28 mouse cellular contexts compared by ENCODE assay signal in the genomic region with DNA sequence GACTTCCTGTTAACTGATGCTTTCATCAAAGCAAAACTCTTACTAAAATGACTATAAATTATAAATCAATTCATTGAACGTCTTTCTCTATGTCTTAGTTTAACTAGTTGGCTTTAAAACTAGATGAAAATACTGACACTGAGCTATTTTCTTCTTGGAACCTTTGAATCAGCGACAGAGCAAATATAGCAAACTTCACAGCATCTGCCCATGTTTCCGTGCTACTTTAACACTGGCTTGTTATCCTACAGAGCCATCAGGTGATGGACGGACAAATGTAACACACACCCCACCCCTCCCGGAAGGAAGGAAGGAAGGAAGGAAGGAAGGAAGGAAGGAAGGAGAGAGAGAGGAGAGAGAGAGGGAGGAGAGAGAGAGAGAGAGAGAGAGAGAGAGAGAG. TPM values are rescaled to one million over a fixed set of nuclear protein-coding genes. Genes with fewer than 3 reads are reported as not detected.
"Had no signal": no experiment of that assay in that cellular context is flagged by ENCODE, and none has a peak within 500 bp of the region (broad histone marks: within the 10 kb centered on the region; RNA-seq: fewer than 3 reads in every experiment).

No protein-coding gene starts in this region.

- ATAC-seq: forebrain, embryonic 13.5 days; forebrain, embryonic 14.5 days; forebrain, embryonic 15.5 days had no signal

- H3K36me3 ChIP-seq: embryonic facial prominence, embryonic 12.5 days; forebrain, embryonic 12.5 days; forebrain, embryonic 15.5 days had no signal

- H3K4me1 ChIP-seq: embryonic facial prominence, embryonic 12.5 days had no signal

- H3K4me2 ChIP-seq: embryonic facial prominence, embryonic 12.5 days; embryonic facial prominence, embryonic 13.5 days; embryonic facial prominence, embryonic 15.5 days; forebrain, embryonic 12.5 days; forebrain, embryonic 13.5 days; forebrain, embryonic 15.5 days had no signal

- H3K27ac ChIP-seq: embryonic facial prominence, embryonic 10.5 days; embryonic facial prominence, embryonic 12.5 days; embryonic facial prominence, embryonic 13.5 days; embryonic facial prominence, embryonic 15.5 days; forebrain, embryonic 10.5 days; forebrain, embryonic 12.5 days; forebrain, embryonic 13.5 days; forebrain, embryonic 15.5 days; heart, adult 2 months had no signal

- H3K4me3 ChIP-seq: embryonic facial prominence, embryonic 10.5 days; embryonic facial prominence, embryonic 12.5 days; embryonic facial prominence, embryonic 13.5 days; embryonic facial prominence, embryonic 15.5 days; erythroblast, embryonic 14.5 days; forebrain, embryonic 10.5 days; forebrain, embryonic 12.5 days; forebrain, embryonic 13.5 days; forebrain, embryonic 15.5 days; gastrocnemius, adult 2 months; heart, adult 2 months had no signal

- DNase-seq: cerebellum, adult 2 months; cerebellum, adult 8-10 months; cerebellum, adult 9-10 months; cerebellum, adult 9-11 months; cerebellum, postnatal 10 days; cerebellum, postnatal 25 days; cerebellum, postnatal 36 days; embryo, embryonic 11 days; forebrain, postnatal 0 days; gastrocnemius, adult 2 months; gastrocnemius, postnatal 10 days; gastrocnemius, postnatal 14 days; gastrocnemius, postnatal 25 days; gastrocnemius, postnatal 36 days; heart, adult 11 months; heart, adult 18-20 months; heart, adult 2 months had no signal

- H3K9ac ChIP-seq: embryonic facial prominence, embryonic 12.5 days; embryonic facial prominence, embryonic 13.5 days; embryonic facial prominence, embryonic 15.5 days; forebrain, embryonic 12.5 days; forebrain, embryonic 13.5 days; forebrain, embryonic 15.5 days; forebrain, postnatal 0 days had no signal

- H3K27me3 ChIP-seq: embryonic facial prominence, embryonic 12.5 days; embryonic facial prominence, embryonic 13.5 days; embryonic facial prominence, embryonic 15.5 days; forebrain, embryonic 12.5 days; forebrain, embryonic 13.5 days; forebrain, embryonic 15.5 days had no signal

- H3K9me3 ChIP-seq: embryonic facial prominence, embryonic 13.5 days; embryonic facial prominence, embryonic 15.5 days; forebrain, embryonic 12.5 days; forebrain, embryonic 15.5 days had no signal

RNA-seq across cellular contexts. Expression of a gene that starts 12.0 kb away (rescaled TPM):
- polyA plus RNA-seq: erythroblast, embryonic 14.5 days had no signal

RNA-seq across cellular contexts. Expression of a gene that starts 58.4 kb away (rescaled TPM):
- polyA plus RNA-seq: embryonic facial prominence, embryonic 11.5 days; embryonic facial prominence, embryonic 12.5 days; embryonic facial prominence, embryonic 13.5 days had no signal
